Mouse (Mus musculus): ENCODE results near the gene Fam219a. TPM values are rescaled to one million over a fixed set of nuclear protein-coding genes. Genes with fewer than 3 reads are reported as not detected.

The Fam219a gene
- polyA plus RNA-seq, 1 experiment: not detected

DNA sequence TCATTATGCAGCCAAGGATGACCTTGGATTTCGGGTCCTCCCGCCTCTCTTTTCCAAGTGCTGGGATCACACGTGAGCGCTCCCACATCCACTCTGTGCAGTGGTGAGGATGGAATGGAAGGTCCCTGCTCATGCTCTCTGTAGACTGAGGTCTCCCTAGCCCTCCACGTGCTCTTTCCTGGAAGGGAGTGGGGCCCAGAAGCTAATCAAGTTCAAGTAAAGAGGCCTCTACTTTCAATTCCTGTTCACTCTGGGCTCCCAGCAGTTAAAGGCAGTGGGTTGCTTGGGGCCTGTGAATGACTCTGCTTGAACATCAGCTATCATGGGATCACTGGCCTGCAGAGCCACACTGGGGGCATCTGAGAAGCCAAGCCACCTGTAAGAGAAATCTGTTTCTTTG, 6.0 kb downstream of the Fam219a start:
- 86% methylated on average over 5 of the region's 5 CpGs for WGBS
- H3K4me1 ChIP-seq (ENCODE audit: control insufficient read depth, insufficient read depth, low read length): peaks cover 24% of the 10 kb centered on the region
- no peak for TF ChIP-seq CTCF (IDR thresholded peaks at IDR 0.05; ENCODE audit: insufficient read depth, low read depth, low read length)
- TF ChIP-seq POLR2A (IDR thresholded peaks at IDR 0.05; ENCODE audit: insufficient read depth, low read depth, low read length): no peak
- no peak overlapping the region for H3K4me3 ChIP-seq (ENCODE audit: insufficient read depth, low read depth, low read length)
- no peak overlapping the region for H3K27ac ChIP-seq (ENCODE audit: insufficient read depth, low read depth, low read length)

- TF ChIP-seq POLR2A (IDR thresholded peaks at IDR 0.05; ENCODE audit: insufficient read depth, low read depth, low read length): no peak
- no peak for TF ChIP-seq CTCF (IDR thresholded peaks at IDR 0.05; ENCODE audit: insufficient read depth, low read depth, low read length)
- WGBS: 56% methylated on average over 3 of the region's 3 CpGs
- Histone ChIP-seq H3K4me1 (ENCODE audit: control insufficient read depth, insufficient read depth, low read length) (peaks cover 26% of the 10 kb centered on the region), H3K27ac (ENCODE audit: insufficient read depth, low read depth, low read length) (no peak overlapping the region), H3K4me3 (ENCODE audit: insufficient read depth, low read depth, low read length) (no peak overlapping the region)
Observed at GRCm38 (mm10) chr4:41557092-41557491, 12.2 kb downstream of the Fam219a start.

GRCm38 (mm10) chr4:41556311-41556953, 12.9 kb downstream of the Fam219a start:
- H3K4me1 ChIP-seq (ENCODE audit: control insufficient read depth, insufficient read depth, low read length): peaks cover 26% of the 10 kb centered on the region
- no peak overlapping the region for H3K4me3 ChIP-seq (ENCODE audit: insufficient read depth, low read depth, low read length)
- H3K27ac ChIP-seq (ENCODE audit: insufficient read depth, low read depth, low read length): no peak overlapping the region; the same call in 1 of the 2 replicates
- WGBS: 31% methylated on average over 5 of the region's 5 CpGs
- TF ChIP-seq POLR2A (IDR thresholded peaks at IDR 0.05; ENCODE audit: insufficient read depth, low read depth, low read length) (no peak), CTCF (IDR thresholded peaks at IDR 0.05; ENCODE audit: insufficient read depth, low read depth, low read length) (no peak)

GRCm38 (mm10) chr4:41554994-41555663, 14.2 kb downstream of the Fam219a start:
- WGBS: 58% methylated on average over 14 of the region's 14 CpGs
- Histone ChIP-seq H3K4me3 (ENCODE audit: insufficient read depth, low read depth, low read length) (no peak overlapping the region), H3K4me1 (ENCODE audit: control insufficient read depth, insufficient read depth, low read length) (peaks cover 26% of the 10 kb centered on the region), H3K27ac (ENCODE audit: insufficient read depth, low read depth, low read length) (no peak overlapping the region)
- no peak for TF ChIP-seq CTCF (IDR thresholded peaks at IDR 0.05; ENCODE audit: insufficient read depth, low read depth, low read length)
- no peak for TF ChIP-seq POLR2A (IDR thresholded peaks at IDR 0.05; ENCODE audit: insufficient read depth, low read depth, low read length)

GRCm38 (mm10) chr4:41553116-41553515, 16.2 kb downstream of the Fam219a start:
- 76% methylated on average over 11 of the region's 11 CpGs for WGBS
- no peak overlapping the region for H3K4me3 ChIP-seq (ENCODE audit: insufficient read depth, low read depth, low read length)
- peaks cover 23% of the 10 kb centered on the region for H3K4me1 ChIP-seq (ENCODE audit: control insufficient read depth, insufficient read depth, low read length)
- H3K27ac ChIP-seq (ENCODE audit: insufficient read depth, low read depth, low read length): no peak overlapping the region
- TF ChIP-seq POLR2A (IDR thresholded peaks at IDR 0.05; ENCODE audit: insufficient read depth, low read depth, low read length) (no peak), CTCF (IDR thresholded peaks at IDR 0.05; ENCODE audit: insufficient read depth, low read depth, low read length) (no peak)

DNA sequence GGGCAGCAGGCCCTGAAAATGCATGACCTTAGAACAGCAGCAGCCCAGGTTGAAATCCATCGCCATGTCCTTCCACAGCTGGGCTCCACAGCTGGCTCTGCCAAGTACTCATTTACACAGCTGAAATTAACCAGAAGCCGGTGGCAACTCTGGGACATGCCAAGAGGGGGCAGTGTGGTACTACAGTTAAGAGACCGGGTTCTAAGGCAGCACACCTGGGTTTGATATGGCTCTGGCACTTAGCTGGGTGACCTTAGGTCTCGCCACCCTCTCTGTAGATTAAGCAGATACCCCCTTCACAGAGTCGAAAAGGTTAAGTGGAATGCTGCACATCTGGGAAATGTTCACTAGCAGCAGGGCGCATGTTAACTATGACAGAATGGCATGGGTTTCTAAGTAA, 16.8 kb downstream of the Fam219a start:
- 36% methylated on average over 6 of the region's 6 CpGs for WGBS
- H3K4me3 ChIP-seq (ENCODE audit: insufficient read depth, low read depth, low read length): no peak overlapping the region
- H3K27ac ChIP-seq (ENCODE audit: insufficient read depth, low read depth, low read length): no peak overlapping the region
- TF ChIP-seq POLR2A (IDR thresholded peaks at IDR 0.05; ENCODE audit: insufficient read depth, low read depth, low read length) (no peak), CTCF (IDR thresholded peaks at IDR 0.05; ENCODE audit: insufficient read depth, low read depth, low read length) (peak; percentile 71)
- peaks cover 21% of the 10 kb centered on the region for H3K4me1 ChIP-seq (ENCODE audit: control insufficient read depth, insufficient read depth, low read length)

DNA sequence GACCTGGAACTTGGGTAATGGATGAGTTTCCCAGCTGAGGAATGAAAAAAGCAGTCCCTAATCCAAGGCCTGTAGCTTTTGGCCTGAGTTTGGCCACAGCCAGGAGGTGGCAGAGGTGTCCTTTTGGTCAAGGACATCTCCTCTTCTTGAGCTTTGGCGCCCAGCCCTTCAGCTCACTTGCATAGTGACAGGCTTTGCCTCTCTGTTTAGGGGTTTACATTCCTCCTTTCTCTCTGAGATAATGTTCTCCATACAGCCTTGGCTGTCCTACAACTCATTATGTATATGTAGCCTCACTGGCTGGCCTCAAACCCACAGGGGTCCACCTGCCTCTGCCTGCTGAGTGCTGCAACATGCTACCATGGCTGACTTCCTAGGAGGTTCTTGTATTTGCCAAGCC, 22.3 kb downstream of the Fam219a start:
- no peak overlapping the region for H3K4me3 ChIP-seq (ENCODE audit: insufficient read depth, low read depth, low read length)
- WGBS: 90% methylated on average over 1 of the region's 1 CpGs
- peaks cover 13% of the 10 kb centered on the region for H3K4me1 ChIP-seq (ENCODE audit: control insufficient read depth, insufficient read depth, low read length)
- TF ChIP-seq CTCF (IDR thresholded peaks at IDR 0.05; ENCODE audit: insufficient read depth, low read depth, low read length): no peak
- no peak for TF ChIP-seq POLR2A (IDR thresholded peaks at IDR 0.05; ENCODE audit: insufficient read depth, low read depth, low read length)
- no peak overlapping the region for H3K27ac ChIP-seq (ENCODE audit: insufficient read depth, low read depth, low read length)

- no peak overlapping the region for H3K27ac ChIP-seq (ENCODE audit: insufficient read depth, low read depth, low read length)
- no peak overlapping the region for H3K4me3 ChIP-seq (ENCODE audit: insufficient read depth, low read depth, low read length)
- H3K4me1 ChIP-seq (ENCODE audit: control insufficient read depth, insufficient read depth, low read length): peaks cover 14% of the 10 kb centered on the region
- TF ChIP-seq CTCF (IDR thresholded peaks at IDR 0.05; ENCODE audit: insufficient read depth, low read depth, low read length) (no peak), POLR2A (IDR thresholded peaks at IDR 0.05; ENCODE audit: insufficient read depth, low read depth, low read length) (no peak)
- 32% methylated on average over 8 of the region's 8 CpGs for WGBS
Observed at GRCm38 (mm10) chr4:41545985-41546384, 23.4 kb downstream of the Fam219a start.

DNA sequence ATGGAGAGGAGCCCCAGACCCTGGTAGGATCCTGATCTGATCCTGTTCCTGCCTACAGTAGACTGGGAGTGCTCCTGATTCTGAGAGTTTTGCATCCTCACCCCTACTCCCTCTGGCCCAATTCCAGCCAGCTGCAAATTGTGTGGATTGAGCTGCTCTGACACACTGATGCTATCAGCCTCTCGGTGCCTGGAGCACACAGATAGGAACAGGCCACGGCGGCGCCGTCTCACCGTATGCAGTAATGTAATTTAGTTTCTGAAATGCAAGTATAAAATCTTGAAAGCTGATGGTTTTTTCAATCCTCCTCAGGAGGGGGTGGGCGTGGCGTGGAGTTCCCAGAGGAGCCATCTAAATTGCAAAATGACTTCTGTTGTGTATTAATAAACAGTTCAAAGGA, 27.2 kb downstream of the Fam219a start:
- TF ChIP-seq CTCF (IDR thresholded peaks at IDR 0.05; ENCODE audit: insufficient read depth, low read depth, low read length): no peak
- TF ChIP-seq POLR2A (IDR thresholded peaks at IDR 0.05; ENCODE audit: insufficient read depth, low read depth, low read length): no peak
- H3K27ac ChIP-seq (ENCODE audit: insufficient read depth, low read depth, low read length): no peak overlapping the region
- 59% methylated on average over 8 of the region's 8 CpGs for WGBS

More for the DNA sequence above, 27.2 kb downstream of the Fam219a start:
- Histone ChIP-seq H3K4me3 (ENCODE audit: insufficient read depth, low read depth, low read length) (no peak overlapping the region), H3K4me1 (ENCODE audit: control insufficient read depth, insufficient read depth, low read length) (peaks cover 19% of the 10 kb centered on the region)
